Mouse (Mus musculus): Measurements from ENCODE around the gene Thumpd2.

Thumpd2 gene

GRCm38 (mm10) chr17:81064979-81065311 lies at the start of gene Thumpd2:
Gene Thumpd2, minus strand, starts transcription at chr17:81065082.
- DNase-seq = peak; percentile 86

DNA sequence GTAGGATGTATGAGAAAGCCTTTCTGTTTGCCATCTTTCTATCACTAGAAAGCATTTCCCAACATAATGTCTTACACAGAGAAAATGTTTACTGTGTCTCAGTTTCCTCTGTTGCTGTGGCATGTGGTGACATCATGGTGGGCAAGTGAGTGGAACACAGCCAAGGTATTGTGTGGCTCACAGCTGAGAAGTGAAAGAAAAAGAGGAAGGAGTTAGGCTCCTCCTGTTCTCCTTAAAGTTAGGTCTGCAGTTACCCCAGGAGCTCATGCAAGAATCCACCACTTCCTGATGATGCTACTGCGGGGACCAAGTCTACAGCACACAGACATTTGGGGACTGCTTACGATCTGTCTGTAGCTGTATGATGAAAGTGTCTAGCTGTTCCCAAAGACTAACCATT lies 39.4 kb upstream of the Thumpd2 start:
- DNase-seq = no peak

GRCm38 (mm10) chr17:81102866-81103265 lies 38.0 kb upstream of the Thumpd2 start:
- DNase-seq = peak; percentile 7

- DNase-seq = no peak
Observed at GRCm38 (mm10) chr17:81098444-81098843, 33.6 kb upstream of the Thumpd2 start.

DNA sequence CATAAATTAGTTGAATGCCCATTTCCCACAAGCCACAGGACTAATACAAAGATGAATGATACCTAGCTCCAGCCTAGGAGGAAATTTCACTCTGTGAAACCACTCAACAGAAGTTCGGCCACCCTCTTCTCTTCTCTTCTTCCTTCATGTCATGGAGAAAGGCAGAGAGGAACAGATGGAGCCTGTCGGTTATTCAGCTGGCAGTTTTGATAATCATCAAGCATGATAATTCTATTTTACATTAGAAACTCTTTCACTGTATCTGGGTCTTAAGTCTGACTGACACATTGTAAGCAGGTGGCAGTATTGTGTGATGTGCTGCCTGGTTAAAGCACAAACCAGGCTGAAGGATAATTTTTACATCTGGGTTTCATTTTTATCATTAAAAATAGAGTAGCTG lies 31.6 kb upstream of the Thumpd2 start:
- no peak for DNase-seq

GRCm38 (mm10) chr17:81092794-81093193 lies 27.9 kb upstream of the Thumpd2 start:
- DNase-seq = no peak

DNA sequence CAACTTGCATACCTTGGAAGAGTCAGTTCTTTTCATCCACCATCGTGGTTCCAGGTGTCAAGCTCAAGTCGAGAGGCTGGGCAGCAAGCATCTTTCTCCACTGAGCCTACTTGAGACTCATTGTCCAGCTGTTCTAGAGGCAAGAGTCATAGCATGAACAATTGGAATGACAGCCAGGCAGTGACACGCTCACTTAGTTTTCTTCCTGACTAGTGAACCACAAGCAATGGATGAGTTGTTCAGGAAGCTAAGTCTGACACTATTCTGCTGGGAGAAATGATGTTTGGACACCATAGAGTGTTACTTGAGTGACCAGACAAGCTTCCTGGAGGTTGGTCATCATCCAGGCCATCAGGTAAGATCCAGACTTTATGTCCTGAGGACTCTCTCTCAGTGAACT lies 24.0 kb upstream of the Thumpd2 start:
- DNase-seq = no peak

GRCm38 (mm10) chr17:81087735-81088134 lies 22.9 kb upstream of the Thumpd2 start:
- DNase-seq = no peak

DNA sequence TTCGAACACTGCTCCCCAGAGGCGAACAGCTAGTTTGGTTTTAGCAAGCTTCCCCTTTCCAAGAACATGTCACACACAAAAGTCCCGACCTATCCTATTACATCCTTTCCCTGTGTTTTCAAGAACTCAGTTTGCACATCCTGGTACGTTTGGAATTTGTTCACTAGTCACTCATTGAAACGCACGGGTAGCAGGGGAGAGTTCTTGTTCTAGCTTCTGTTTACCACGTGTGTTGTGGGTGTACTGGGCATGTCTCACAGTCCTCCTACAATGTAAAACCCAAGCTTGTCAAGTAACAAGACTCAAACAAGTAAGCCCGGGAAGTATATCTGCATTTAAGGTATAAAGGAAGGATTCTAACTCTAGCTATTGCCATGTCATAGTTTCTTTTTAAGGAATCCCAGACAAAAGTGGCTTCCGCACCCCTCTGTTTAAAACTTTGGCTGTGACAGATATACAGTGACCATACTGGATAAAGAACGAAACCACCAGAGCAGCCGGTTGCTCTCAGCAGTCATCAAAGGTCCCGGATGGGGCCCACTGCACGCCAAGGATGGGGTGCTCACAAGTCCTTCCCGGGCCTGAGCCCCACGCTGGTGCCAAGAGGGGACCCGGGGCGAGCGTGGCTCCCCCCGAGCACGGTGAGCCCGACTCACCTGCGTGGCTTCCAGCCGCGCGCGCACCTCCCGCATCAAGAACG lies 453 bp downstream of the Thumpd2 start:
- peak; percentile 12 for DNase-seq

GRCm38 (mm10) chr17:81063346-81063745 lies 1.5 kb downstream of the Thumpd2 start:
- no peak for DNase-seq

DNA sequence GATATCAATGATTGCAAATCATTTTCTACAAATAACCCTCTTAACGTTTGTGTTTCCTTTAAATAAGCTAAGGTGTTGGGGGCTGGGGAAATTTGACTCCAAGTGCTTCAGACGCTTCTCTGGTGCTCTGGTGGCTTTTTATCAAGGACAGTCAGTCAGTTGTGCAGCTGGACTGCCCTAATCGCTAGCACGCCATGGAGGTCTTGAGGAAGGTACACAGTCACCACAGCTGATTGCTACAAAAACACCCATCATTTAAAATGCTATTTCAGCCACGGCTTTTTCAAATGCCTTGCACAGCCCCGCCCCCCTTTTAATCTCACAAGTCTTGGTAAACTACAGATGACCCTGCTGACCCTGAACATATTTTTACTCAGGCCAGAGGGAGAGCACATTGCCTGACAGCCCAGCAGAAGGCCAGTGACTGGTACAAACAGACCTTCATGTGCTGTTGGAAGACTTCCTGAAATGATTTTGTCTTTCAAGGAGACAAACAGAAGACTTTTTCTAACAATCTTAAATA lies 2.5 kb downstream of the Thumpd2 start:
- DNase-seq = no peak

DNA sequence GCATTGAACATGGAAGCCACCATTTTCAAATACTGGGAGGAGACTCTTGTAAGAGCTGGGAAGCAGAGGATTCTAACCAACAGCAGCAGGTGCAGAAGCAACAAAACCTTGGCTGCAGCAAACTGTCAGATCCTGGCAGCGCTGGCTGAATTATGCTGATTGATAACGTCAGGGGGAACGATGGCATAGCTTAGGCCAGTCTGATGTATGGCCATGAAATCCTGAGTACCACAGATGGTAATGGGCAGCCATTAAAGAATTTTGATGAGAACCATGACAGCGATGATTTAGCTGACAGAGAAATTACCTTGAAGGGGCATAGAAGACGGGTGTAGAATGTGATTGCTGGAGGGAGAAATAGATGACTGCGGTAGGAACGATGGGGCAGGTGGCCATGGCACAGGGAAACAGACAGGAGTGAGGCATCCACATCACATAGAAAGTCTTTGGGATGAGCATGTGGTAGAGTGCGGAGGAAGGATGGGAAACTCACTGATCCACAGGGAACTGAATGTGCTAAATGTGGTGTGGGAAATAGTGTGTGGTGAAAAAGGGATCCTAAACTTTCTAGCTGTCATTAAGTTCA lies 8.0 kb downstream of the Thumpd2 start:
- DNase-seq = no peak

DNA sequence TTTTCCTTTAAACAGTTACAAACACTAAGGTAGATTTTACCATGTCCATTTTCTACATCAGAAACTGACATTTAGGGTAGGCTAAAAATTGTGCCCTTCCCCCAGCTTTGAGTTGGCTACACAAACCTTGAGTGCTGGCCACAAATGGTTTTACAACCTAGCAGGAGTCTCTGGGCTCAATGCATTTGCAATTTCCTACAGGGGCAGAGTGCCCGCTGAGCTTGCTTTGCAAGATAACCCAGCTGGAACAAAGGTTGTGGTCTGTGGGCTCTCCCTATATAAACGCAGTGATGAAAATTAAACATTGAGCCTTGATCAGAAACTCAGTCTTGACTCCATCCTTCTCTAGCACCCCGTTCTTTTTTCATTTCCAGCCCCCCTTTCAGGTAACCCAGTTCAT lies 8.8 kb downstream of the Thumpd2 start:
- no peak for DNase-seq

DNA sequence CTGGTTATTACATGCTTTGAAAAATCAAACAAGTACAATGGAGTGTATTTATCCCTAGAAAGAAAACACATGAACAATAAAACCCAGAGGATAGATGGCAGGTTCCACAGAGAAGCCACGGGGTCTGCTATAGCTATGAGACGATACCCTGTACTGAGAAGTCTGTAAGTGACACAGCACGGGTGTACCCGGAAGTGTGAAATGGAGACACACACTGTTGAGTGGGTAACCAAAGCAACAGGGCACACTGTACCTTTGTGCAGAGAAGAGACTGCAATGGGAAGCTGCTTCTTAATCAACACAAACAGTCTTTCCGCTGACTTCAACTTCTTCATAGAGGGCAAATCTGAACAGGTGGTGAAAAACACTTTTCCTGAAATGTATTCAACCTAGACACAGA lies 9.4 kb downstream of the Thumpd2 start:
- no peak for DNase-seq

DNA sequence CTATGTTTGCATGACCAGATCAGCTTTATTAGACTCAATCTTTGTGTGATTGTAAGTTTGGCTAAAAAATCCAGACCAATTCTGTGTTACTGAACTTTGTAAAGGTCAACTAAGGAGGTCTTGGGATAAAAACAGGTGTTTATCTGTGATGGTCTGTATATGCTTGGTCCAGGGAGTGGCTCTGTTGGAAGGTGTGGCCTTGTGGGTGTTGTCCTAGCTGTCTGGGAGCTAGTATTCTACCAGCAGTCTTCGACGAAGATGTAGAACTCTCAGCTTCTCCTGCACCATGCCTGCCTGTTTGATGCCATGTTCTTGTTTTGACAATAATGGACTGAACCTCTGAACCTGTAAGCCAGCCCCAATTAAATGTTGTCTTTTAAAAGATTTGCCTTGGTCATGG lies 11.6 kb downstream of the Thumpd2 start:
- DNase-seq = no peak

GRCm38 (mm10) chr17:81047930-81048564 lies 16.8 kb downstream of the Thumpd2 start:
- DNase-seq = no peak

- DNase-seq = no peak
Observed at GRCm38 (mm10) chr17:81045525-81046150, 19.2 kb downstream of the Thumpd2 start.

DNA sequence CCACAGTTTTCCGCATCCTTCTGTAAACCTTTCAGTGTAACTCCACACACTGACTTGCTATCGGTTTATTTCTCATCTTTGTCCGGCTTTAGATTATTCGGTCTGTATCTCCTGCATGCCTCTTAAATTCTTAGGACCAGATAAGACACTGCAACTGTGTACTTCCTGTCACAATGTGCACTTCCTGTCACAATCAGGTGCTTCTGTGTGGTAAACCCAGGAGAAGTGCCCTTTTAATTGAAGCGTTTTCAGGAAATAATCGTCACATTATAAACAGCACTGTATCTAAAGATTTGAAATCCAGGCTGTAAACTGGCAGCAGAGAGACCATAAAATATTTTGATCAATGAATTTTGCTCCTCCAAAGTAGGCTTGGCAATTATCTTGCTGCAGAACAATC lies 19.8 kb downstream of the Thumpd2 start:
- DNase-seq = no peak

DNA sequence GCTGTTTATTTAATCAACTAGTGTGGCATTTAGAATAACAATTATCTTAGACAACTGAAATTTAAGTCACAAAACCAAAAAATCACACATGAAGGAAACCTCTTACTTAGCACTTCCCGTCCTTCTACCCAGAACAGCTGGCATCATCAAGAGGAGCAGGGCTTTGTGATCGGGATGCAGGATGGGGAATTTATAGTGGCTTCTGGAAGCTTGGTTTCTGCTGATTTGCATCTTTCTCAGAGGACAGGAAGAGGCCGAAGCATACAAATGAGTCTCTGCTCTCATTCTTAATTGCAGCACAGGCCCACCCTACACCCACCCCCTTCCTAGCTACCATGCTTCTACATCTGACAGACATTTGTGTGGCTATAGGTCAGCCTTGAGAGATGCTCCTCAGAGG lies 20.5 kb downstream of the Thumpd2 start:
- no peak for DNase-seq

- DNase-seq = no peak
Observed at GRCm38 (mm10) chr17:81041662-81042061, 23.2 kb downstream of the Thumpd2 start.

GRCm38 (mm10) chr17:81038707-81039408 lies 26.0 kb downstream of the Thumpd2 start:
- DNase-seq = no peak

- DNase-seq = no peak
Observed at GRCm38 (mm10) chr17:81035354-81035753, 29.5 kb downstream of the Thumpd2 start.

DNA sequence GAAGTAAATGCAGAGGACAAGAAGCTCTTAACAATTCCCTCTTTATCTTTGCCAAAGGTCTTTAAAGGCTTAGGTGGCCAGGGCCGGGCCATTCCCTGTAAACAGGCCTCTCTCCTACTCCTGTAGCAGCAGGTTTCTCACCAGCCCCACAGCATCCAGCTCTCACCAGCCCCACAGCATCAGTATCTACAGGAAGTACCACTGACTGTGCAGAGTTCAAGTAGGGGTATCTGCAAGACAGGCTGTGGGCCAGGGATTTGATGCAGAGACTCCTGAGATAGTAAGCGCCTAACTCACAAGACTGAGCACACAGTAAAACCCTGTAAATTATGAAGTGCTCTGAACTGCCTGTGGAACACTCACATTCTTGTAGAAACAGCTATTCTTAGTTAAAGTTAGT lies 31.9 kb downstream of the Thumpd2 start:
- DNase-seq = no peak
